Mouse (Mus musculus): ENCODE data around the gene Cmtm5.
"Not testable (repeated sequence)": the region's sequence is repeated elsewhere in the genome, so short reads cannot be mapped to it uniquely, and the experiment has no call there.

The Cmtm5 gene

GRCm38 (mm10) chr14:54930431-54930830 lies 5.6 kb upstream of the Cmtm5 start:
- in situ Hi-C loops (cut with MboI; ENCODE audit: low sequenced_read_pairs) = no loop called here

DNA sequence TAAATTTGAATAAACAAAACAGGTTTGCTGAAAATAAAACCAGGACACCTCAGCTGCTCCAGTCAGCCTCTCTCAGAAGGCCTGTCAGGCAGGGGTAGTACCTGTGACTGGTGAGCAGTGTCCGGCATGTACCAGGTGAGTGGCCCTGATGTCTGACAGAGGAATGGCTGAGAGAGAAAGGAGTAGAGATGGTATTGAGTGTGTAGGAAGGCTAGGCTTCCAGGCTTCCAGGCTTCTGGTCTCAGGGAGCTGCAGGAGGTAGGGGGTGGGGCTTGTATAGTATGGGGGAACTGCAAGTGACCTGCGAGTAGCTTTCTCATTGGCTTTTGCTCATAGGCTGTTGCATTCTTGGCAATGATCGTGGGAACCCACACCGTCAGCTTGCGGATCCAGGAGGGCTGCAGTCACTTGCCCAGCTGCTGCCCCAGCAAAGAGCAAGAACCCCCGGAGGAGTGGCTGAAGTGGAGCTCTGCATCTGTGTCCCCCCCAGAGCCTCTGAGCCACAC lies 3.4 kb upstream of the Cmtm5 start, which contains the start of gene Il25:
Il25 (plus strand) TSS at position 51 of the 506 bp plus-strand sequence.
- in situ Hi-C loops (cut with MboI; ENCODE audit: low sequenced_read_pairs) = no loop called here

- in situ Hi-C loops (cut with MboI; ENCODE audit: low sequenced_read_pairs) = no loop called here
Measured at GRCm38 (mm10) chr14:54936831-54937160, 735 bp downstream of the Cmtm5 start.

DNA sequence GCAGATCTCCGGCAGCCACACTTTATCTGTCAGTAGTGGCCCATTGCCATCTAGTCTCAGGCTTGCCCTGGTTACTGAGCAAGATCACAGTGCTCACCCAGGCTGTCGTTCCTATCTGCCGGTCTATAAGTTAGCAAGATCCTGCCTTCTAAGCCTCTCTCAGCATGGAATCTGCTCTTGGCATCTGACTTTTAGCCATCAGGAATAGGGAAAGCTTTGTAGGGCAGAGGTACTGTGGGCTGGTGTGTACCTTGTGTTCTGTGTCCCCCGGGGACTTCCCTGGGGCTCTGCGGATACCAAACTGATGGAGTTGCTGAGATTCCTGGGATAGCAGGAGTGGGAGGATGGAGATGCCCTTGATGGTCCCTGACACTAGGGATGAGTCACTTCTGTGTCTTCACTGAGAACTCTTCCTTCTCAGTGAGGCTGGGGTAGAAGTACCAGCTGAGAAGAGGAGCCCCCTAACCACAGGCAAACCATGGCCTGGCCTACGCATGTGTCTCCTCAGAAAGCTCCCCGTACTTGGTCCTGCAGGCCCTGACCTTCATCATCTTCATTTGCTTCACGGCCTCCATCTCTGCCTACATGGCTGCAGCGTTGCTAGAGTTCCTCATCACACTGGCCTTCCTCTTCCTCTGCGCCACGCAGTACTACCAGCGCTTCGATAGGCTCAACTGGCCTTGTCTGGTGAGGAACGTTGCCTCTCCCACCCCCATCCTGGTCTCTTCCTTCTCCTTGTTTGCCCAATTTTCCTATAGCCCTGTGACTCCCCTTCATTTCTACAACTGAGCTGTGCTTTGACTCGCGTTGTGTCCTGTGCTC lies 1.5 kb downstream of the Cmtm5 start:
- in situ Hi-C loops (cut with MboI; ENCODE audit: low sequenced_read_pairs) = no loop called here

- in situ Hi-C loops (cut with MboI; ENCODE audit: low sequenced_read_pairs) = no loop called here
Measured at GRCm38 (mm10) chr14:54938431-54939219, 2.6 kb downstream of the Cmtm5 start.

- in situ Hi-C loops (cut with MboI; ENCODE audit: low sequenced_read_pairs) = loop anchor here (5.0 kb wide), 1 partner anchor 37 kb away; no protein-coding TSS in a partner anchor
Measured at GRCm38 (mm10) chr14:54939434-54940175, 3.5 kb downstream of the Cmtm5 start.

- in situ Hi-C loops (cut with MboI; ENCODE audit: low sequenced_read_pairs) = loop anchor here (5.0 kb wide), 1 partner anchor 38 kb away; no protein-coding TSS in a partner anchor
Measured at GRCm38 (mm10) chr14:54940176-54940530, 4.1 kb downstream of the Cmtm5 start.

- in situ Hi-C loops (cut with MboI; ENCODE audit: low sequenced_read_pairs) = loop anchor here (5.0 kb wide), 1 partner anchor 39 kb away; no protein-coding TSS in a partner anchor
Measured at GRCm38 (mm10) chr14:54941024-54941978, 5.2 kb downstream of the Cmtm5 start.

- in situ Hi-C loops (cut with MboI; ENCODE audit: low sequenced_read_pairs) = loop anchor here (5.0 kb wide), 1 partner anchor 40 kb away; no protein-coding TSS in a partner anchor
Measured at GRCm38 (mm10) chr14:54942479-54942878, 6.4 kb downstream of the Cmtm5 start.

- in situ Hi-C loops (cut with MboI; ENCODE audit: low sequenced_read_pairs) = loop anchor here (5.0 kb wide), 1 partner anchor 42 kb away; no protein-coding TSS in a partner anchor
Measured at GRCm38 (mm10) chr14:54943971-54944370, 7.9 kb downstream of the Cmtm5 start.

DNA sequence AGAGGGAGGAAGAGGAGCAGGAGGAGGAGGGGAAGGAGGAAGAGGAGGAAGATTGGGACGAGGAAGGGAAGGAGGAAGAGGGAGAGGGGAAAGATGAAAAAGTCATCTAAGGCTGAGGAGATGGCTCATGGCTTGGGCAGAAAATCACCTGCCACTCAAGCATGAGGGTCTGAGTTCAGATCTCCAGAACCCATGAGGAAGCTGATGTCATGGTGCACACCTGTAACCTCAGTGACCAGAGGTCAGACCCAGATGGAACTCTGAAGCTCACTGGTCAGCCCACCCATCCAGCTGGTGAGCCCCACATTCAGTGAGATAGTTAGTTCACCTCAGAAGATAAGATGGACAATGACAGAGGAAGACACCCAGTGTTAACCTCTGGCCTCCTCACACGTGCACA lies 8.9 kb downstream of the Cmtm5 start:
- in situ Hi-C loops (cut with MboI; ENCODE audit: low sequenced_read_pairs) = loop anchor here (5.0 kb wide), 1 partner anchor 43 kb away; no protein-coding TSS in a partner anchor

GRCm38 (mm10) chr14:54945975-54946704 lies 10.1 kb downstream of the Cmtm5 start:
- in situ Hi-C loops (cut with MboI; ENCODE audit: low sequenced_read_pairs) = no loop called here

- in situ Hi-C loops (cut with MboI; ENCODE audit: low sequenced_read_pairs) = not testable (repeated sequence)
Measured at GRCm38 (mm10) chr14:54947008-54947407, 10.9 kb downstream of the Cmtm5 start.

GRCm38 (mm10) chr14:54948781-54949180 lies 12.7 kb downstream of the Cmtm5 start:
- in situ Hi-C loops (cut with MboI; ENCODE audit: low sequenced_read_pairs) = no loop called here

GRCm38 (mm10) chr14:54950493-54950892 lies 14.4 kb downstream of the Cmtm5 start:
- in situ Hi-C loops (cut with MboI; ENCODE audit: low sequenced_read_pairs) = no loop called here

GRCm38 (mm10) chr14:54951587-54951986 lies 15.5 kb downstream of the Cmtm5 start:
- in situ Hi-C loops (cut with MboI; ENCODE audit: low sequenced_read_pairs) = no loop called here

DNA sequence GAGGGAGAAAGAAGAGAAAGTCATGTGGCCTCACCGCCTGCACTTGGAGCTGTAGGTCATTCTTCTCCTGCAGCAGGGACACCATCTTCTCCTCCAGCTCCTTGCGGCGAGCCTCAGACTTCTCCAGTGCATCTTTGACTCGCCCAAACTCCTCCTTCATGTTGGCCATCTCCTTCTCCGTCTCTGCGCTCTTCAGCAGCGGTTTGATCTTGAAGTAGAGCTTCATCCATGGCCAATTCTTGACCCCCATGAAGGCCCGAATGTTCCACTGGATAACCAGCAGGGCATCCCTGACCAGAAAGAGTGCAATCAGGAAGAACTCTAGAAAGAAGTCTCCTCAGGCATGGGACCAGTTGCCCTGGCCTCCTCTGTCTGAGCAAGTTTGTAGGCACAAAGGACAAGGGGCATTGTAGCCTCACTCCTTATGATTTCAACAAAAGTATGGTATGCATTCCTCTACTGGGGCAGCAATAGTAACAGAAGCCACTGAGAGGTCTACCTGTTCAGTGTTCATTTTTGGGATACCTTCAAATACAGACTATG lies 17.7 kb downstream of the Cmtm5 start:
- in situ Hi-C loops (cut with MboI; ENCODE audit: low sequenced_read_pairs) = no loop called here

- in situ Hi-C loops (cut with MboI; ENCODE audit: low sequenced_read_pairs) = no loop called here
Measured at GRCm38 (mm10) chr14:54954474-54954873, 18.4 kb downstream of the Cmtm5 start.

- in situ Hi-C loops (cut with MboI; ENCODE audit: low sequenced_read_pairs) = no loop called here
Measured at GRCm38 (mm10) chr14:54955481-54955880, 19.4 kb downstream of the Cmtm5 start.
